In genomic region chr6:11109773-11110172, GRCm38 (mm10) we compare ENCODE assay signal across 25 mouse cellular contexts.
"Had no signal": no experiment of that assay in that cellular context is flagged by ENCODE, and none has a peak within 500 bp of the region (broad histone marks: within the 10 kb centered on the region; RNA-seq: fewer than 3 reads in every experiment).

No protein-coding gene starts in this region.

- H3K4me1 ChIP-seq: heart, embryonic 13.5 days; heart, embryonic 15.5 days; hindbrain, embryonic 13.5 days; hindbrain, embryonic 15.5 days; limb, embryonic 13.5 days; limb, embryonic 15.5 days; liver, embryonic 12.5 days had no signal

- DNase-seq: gastrocnemius, adult 2 months; gastrocnemius, postnatal 10 days; gastrocnemius, postnatal 25 days; heart, adult 11 months; heart, adult 2 months; heart, postnatal 14 days; heart, postnatal 36 days; kidney, adult 18-20 months; kidney, adult 8-10 months; kidney, postnatal 10 days; kidney, postnatal 25 days; kidney, postnatal 4 days; left cerebral cortex, postnatal 4 days had no signal

- H3K4me3 ChIP-seq: gastrocnemius, adult 2 months; heart, adult 2 months; heart, embryonic 13.5 days; heart, embryonic 15.5 days; hindbrain, embryonic 13.5 days; hindbrain, embryonic 15.5 days; layer of hippocampus, adult 2 months; left cerebral cortex, adult 2 months; limb, embryonic 13.5 days; limb, embryonic 15.5 days; liver, embryonic 12.5 days had no signal

- H3K9me3 ChIP-seq: heart, embryonic 13.5 days; heart, embryonic 15.5 days; hindbrain, embryonic 13.5 days; hindbrain, embryonic 15.5 days; limb, embryonic 13.5 days; limb, embryonic 15.5 days; liver, embryonic 12.5 days had no signal

- H3K9ac ChIP-seq: heart, embryonic 13.5 days; heart, embryonic 15.5 days; hindbrain, embryonic 13.5 days; hindbrain, embryonic 15.5 days; limb, embryonic 13.5 days; limb, embryonic 15.5 days; liver, embryonic 12.5 days had no signal

- H3K4me2 ChIP-seq: heart, embryonic 11.5 days; heart, embryonic 13.5 days; heart, embryonic 15.5 days; hindbrain, embryonic 13.5 days; hindbrain, embryonic 15.5 days; limb, embryonic 13.5 days; limb, embryonic 15.5 days; liver, embryonic 12.5 days had no signal

- ATAC-seq: hindbrain, postnatal 0 days; intestine, postnatal 0 days; liver, embryonic 12.5 days had no signal

- H3K27ac ChIP-seq: gastrocnemius, adult 2 months; heart, adult 2 months; heart, embryonic 13.5 days; heart, embryonic 15.5 days; hindbrain, embryonic 13.5 days; hindbrain, embryonic 15.5 days; hindbrain, postnatal 0 days; layer of hippocampus, adult 2 months; left cerebral cortex, adult 2 months; limb, embryonic 13.5 days; limb, embryonic 15.5 days; liver, embryonic 12.5 days had no signal

- H3K36me3 ChIP-seq: heart, embryonic 13.5 days; heart, embryonic 15.5 days; hindbrain, embryonic 13.5 days; hindbrain, embryonic 15.5 days; limb, embryonic 13.5 days; limb, embryonic 15.5 days; liver, embryonic 12.5 days had no signal

- H3K27me3 ChIP-seq: heart, embryonic 13.5 days; heart, embryonic 15.5 days; hindbrain, embryonic 13.5 days; hindbrain, embryonic 15.5 days; limb, embryonic 13.5 days; limb, embryonic 15.5 days; liver, embryonic 12.5 days had no signal
